Mouse (Mus musculus) heart, embryonic 15.5 days (tissue): ENCODE measurements at regions not wholly inside any gene's neighbourhood (a gene's known extent, or its start where the extent isn't known, plus 50 kb on each side); places are given as distances from the start of the nearest gene placed in this dataset.

Experiments
- ATAC-seq: fragments of 200-750 bp; cut with Nextera tagmentation; replicated peaks from 2 replicates; pipeline ENCODE4 v1.8.0; 2017; ENCODE audit warnings: low read depth, moderate TSS enrichment; ENCODE audit not compliant: insufficient number of reproducible peaks, insufficient read depth, low FRiP score
- H3K27ac ChIP-seq: fragments of 300-500 bp; sonication (generic); 2 replicates; pipeline ENCODE4 v1.5.1; 2015; ENCODE audit warnings: mild to moderate bottlenecking, inconsistent platforms
- H3K27me3 ChIP-seq: fragments of 300-500 bp; sonication (generic); 2 replicates; pipeline ENCODE4 v1.6.1; 2015; ENCODE audit warnings: inconsistent platforms
- H3K36me3 ChIP-seq: fragments of 300-500 bp; sonication (generic); 2 replicates; pipeline ENCODE4 v1.6.1; 2015; ENCODE audit warnings: mild to moderate bottlenecking, inconsistent platforms
- H3K4me1 ChIP-seq: fragments of 300-500 bp; sonication (generic); replicated peaks from 2 replicates; pipeline ENCODE4 v1.6.1; 2015; ENCODE audit warnings: inconsistent platforms
- H3K4me2 ChIP-seq: fragments of 300-500 bp; sonication (generic); 2 replicates; pipeline ENCODE4 v1.6.1; 2015; ENCODE audit warnings: inconsistent platforms, mild to moderate bottlenecking, moderate library complexity
- H3K4me3 ChIP-seq: fragments of 300-500 bp; sonication (generic); 2 replicates; pipeline ENCODE4 v1.5.1; 2015; ENCODE audit warnings: mild to moderate bottlenecking, inconsistent platforms
- H3K9ac ChIP-seq: fragments of 300-500 bp; sonication (generic); 2 replicates; pipeline ENCODE4 v1.6.1; 2015; ENCODE audit warnings: mild to moderate bottlenecking, inconsistent platforms
- H3K9me3 ChIP-seq: fragments of 300-500 bp; sonication (generic); replicated peaks from 2 replicates; pipeline ENCODE4 v1.6.1; 2016; ENCODE audit warnings: inconsistent platforms
- WGBS: fragments of 180-500 bp; shearing (Covaris S2); methylation state at CpG from one replicate; pipeline ENCODE4 v1.1.7; 2015; ENCODE audit warnings: mixed read lengths; 5-methylcytosine and 5-hydroxymethylcytosine counted together

DNA sequence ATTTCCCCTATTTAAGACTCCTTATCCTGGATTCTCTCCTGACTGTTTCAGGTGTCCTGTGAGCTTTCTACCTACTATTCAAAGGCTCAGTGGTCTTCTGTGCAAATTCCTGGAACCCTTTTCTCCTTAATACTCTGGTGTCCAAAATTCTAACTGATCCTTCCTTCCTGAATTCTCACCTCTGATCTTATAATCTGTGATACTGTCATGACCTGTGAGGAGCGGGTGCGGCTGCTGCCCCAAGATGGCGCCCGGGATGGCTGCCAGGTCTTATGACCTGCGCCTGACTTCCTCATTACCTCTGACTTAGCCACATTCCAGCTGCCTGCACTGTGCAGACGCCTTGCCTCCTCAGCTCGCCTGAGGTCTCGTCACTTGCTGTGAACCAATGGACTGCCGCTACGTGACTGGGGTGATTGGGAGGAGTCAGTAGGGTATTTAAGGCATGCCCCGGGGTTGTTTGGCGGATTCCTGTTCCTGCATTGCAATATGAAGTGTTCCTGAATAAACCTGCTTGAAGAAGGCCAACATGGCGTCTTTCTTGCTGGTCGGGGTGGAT, 131.2 kb downstream of the Ptbp2 start:
- 91% methylated on average over 14 of the region's 14 CpGs for WGBS
- H3K4me3 ChIP-seq: no peak overlapping the region
- H3K4me2 ChIP-seq: no peak overlapping the region
- no peaks in the 10 kb centered on the region for H3K27me3 ChIP-seq
- no peaks in the 10 kb centered on the region for H3K4me1 ChIP-seq
- H3K9me3 ChIP-seq: no peaks in the 10 kb centered on the region
- no peaks in the 10 kb centered on the region for H3K36me3 ChIP-seq
- ATAC-seq: no peak
- H3K9ac ChIP-seq: no peak overlapping the region
- no peak overlapping the region for H3K27ac ChIP-seq

DNA sequence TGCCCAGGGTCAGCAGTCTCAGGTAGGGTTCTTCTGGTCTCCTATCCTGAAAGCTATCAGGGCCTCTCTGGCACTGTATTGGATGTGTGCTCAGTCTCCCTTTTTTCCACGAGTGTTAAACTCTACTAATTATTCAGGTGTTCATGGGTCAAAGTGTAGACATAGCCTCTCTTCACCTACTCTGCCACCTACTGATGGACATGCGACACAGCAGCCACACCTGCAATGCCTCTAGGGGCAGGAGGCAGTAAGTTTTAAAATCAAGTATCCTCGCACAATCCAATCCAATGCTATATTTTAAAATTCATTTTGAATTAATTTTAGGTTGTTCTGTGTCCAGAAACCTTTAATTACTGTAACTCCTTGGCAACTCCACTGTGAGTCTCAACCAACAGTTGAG, 145.6 kb downstream of the Ptbp2 start:
- no peaks in the 10 kb centered on the region for H3K4me1 ChIP-seq
- ATAC-seq: no peak
- H3K4me2 ChIP-seq: no peak overlapping the region
- H3K9ac ChIP-seq: no peak overlapping the region
- H3K9me3 ChIP-seq: no peaks in the 10 kb centered on the region
- no peaks in the 10 kb centered on the region for H3K36me3 ChIP-seq
- 54% methylated on average over 3 of the region's 3 CpGs for WGBS
- no peaks in the 10 kb centered on the region for H3K27me3 ChIP-seq
- H3K27ac ChIP-seq: no peak overlapping the region
- no peak overlapping the region for H3K4me3 ChIP-seq

DNA sequence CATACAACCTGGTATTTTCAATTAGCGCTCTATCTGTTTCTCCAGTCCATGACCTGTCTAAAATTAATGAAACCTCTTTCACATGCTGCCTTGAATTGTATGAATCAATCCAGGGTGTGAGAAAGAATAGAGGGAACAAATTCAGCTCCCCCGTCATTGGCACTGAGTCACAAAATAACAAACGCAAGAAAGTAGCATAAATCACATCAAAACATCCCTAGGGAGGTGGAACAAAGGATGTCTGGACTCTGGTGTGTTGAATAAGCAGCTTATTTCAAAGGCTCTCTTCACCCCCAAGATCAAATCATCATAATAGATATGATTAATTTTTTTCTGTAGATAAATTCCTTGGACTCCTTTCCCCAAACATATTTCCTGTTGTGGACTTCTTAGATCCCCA, 148.6 kb downstream of the Ptbp2 start:
- no peak for ATAC-seq
- Histone ChIP-seq H3K4me1 (no peaks in the 10 kb centered on the region), H3K27ac (no peak overlapping the region), H3K9me3 (no peaks in the 10 kb centered on the region), H3K27me3 (no peaks in the 10 kb centered on the region), H3K36me3 (no peaks in the 10 kb centered on the region), H3K4me3 (no peak overlapping the region), H3K9ac (no peak overlapping the region), H3K4me2 (no peak overlapping the region)
- WGBS: 71% methylated on average over 3 of the region's 3 CpGs

DNA sequence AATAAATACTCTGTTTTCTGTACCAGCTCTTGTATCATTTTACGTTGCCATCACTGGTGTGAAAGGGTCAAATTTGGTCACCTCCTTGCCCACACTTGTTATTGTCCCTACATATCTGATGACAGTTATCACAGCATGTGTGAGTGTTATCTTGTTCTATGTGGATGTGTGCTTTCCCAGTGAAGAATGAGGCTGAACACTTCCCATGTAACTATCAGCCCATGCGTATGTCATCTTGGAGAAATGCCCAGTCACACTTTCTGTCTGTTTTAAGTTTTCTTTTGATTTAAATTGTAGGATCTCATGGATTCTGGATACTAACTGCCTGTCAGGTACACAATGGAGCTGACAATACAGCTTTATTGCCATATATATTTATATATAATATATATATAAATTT, 150.8 kb downstream of the Ptbp2 start:
- 61% methylated on average over 2 of the region's 2 CpGs for WGBS
- no peak for ATAC-seq
- H3K9me3 ChIP-seq: no peaks in the 10 kb centered on the region
- no peaks in the 10 kb centered on the region for H3K27me3 ChIP-seq
- no peak overlapping the region for H3K4me2 ChIP-seq
- no peak overlapping the region for H3K9ac ChIP-seq
- no peaks in the 10 kb centered on the region for H3K4me1 ChIP-seq
- H3K27ac ChIP-seq: no peak overlapping the region
- H3K36me3 ChIP-seq: no peaks in the 10 kb centered on the region
- no peak overlapping the region for H3K4me3 ChIP-seq

GRCm38 (mm10) chr3:119606116-119606515, 178.2 kb downstream of the Ptbp2 start:
- Histone ChIP-seq H3K27me3 (no peaks in the 10 kb centered on the region), H3K9ac (no peak overlapping the region), H3K4me3 (no peak overlapping the region), H3K4me2 (no peak overlapping the region), H3K27ac (no peak overlapping the region), H3K36me3 (no peaks in the 10 kb centered on the region), H3K9me3 (no peaks in the 10 kb centered on the region), H3K4me1 (no peaks in the 10 kb centered on the region)
- ATAC-seq: no peak
- WGBS: 81% methylated on average over 1 of the region's 1 CpGs

- H3K36me3 ChIP-seq: no peaks in the 10 kb centered on the region
- H3K27ac ChIP-seq: no peak overlapping the region
- no peak overlapping the region for H3K4me3 ChIP-seq
- no peak overlapping the region for H3K4me2 ChIP-seq
- no peak for ATAC-seq
- H3K9me3 ChIP-seq: no peaks in the 10 kb centered on the region
- no peak overlapping the region for H3K9ac ChIP-seq
- H3K4me1 ChIP-seq: no peaks in the 10 kb centered on the region
- no peaks in the 10 kb centered on the region for H3K27me3 ChIP-seq
- WGBS: 81% methylated on average over 4 of the region's 4 CpGs
Measured at GRCm38 (mm10) chr3:119588872-119589416, 195.3 kb downstream of the Ptbp2 start.

- Histone ChIP-seq H3K27me3 (no peaks in the 10 kb centered on the region), H3K9ac (no peak overlapping the region), H3K4me1 (no peaks in the 10 kb centered on the region), H3K4me2 (no peak overlapping the region), H3K27ac (no peak overlapping the region), H3K4me3 (no peak overlapping the region), H3K36me3 (no peaks in the 10 kb centered on the region), H3K9me3 (no peaks in the 10 kb centered on the region)
- 59% methylated on average over 2 of the region's 2 CpGs for WGBS
- ATAC-seq: no peak
Measured at GRCm38 (mm10) chr3:119587971-119588370, 196.3 kb downstream of the Ptbp2 start.

- no peak overlapping the region for H3K4me3 ChIP-seq
- H3K27me3 ChIP-seq: no peaks in the 10 kb centered on the region
- no peaks in the 10 kb centered on the region for H3K4me1 ChIP-seq
- H3K27ac ChIP-seq: no peak overlapping the region
- WGBS: 70% methylated on average over 3 of the region's 3 CpGs
- H3K9me3 ChIP-seq: no peaks in the 10 kb centered on the region
- H3K36me3 ChIP-seq: no peaks in the 10 kb centered on the region
- no peak overlapping the region for H3K4me2 ChIP-seq
- H3K9ac ChIP-seq: no peak overlapping the region
- ATAC-seq: no peak
Measured at GRCm38 (mm10) chr3:119575516-119575915, 208.8 kb downstream of the Ptbp2 start.

- H3K4me1 ChIP-seq: no peaks in the 10 kb centered on the region; the same call in 1 of the 2 replicates
- H3K36me3 ChIP-seq: no peaks in the 10 kb centered on the region
- ATAC-seq: no peak
- no peak overlapping the region for H3K4me3 ChIP-seq
- H3K4me2 ChIP-seq: no peak overlapping the region
- H3K9me3 ChIP-seq: no peaks in the 10 kb centered on the region
- H3K27ac ChIP-seq: no peak overlapping the region
- WGBS: 72% methylated on average over 7 of the region's 7 CpGs
- no peaks in the 10 kb centered on the region for H3K27me3 ChIP-seq
- no peak overlapping the region for H3K9ac ChIP-seq
Measured at GRCm38 (mm10) chr3:119537884-119538283, 246.4 kb downstream of the Ptbp2 start.

- H3K27ac ChIP-seq: no peak overlapping the region
- 83% methylated on average over 10 of the region's 10 CpGs for WGBS
Measured at GRCm38 (mm10) chr3:119524510-119525123, 259.6 kb downstream of the Ptbp2 start.

DNA sequence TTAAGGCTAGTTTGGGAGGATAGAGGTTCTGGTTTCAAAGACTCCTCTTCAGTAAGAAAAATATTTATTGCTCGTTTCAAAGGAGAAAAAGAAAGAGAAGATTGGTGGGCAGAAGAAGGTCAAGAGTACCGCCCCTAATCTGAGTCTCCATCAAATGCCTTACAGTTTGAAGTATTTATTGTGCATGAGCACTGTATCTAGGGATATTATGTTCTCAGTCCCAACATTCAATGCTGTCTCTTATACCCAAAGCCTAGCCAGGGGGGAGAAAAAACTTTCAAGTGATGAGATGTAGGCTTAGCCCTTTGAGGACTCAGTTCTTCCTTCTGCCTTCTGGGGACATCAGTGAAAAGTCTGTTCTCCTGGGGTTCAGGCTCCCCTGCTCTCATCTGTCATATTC, 271.7 kb downstream of the Ptbp2 start:
- WGBS: 75% methylated on average over 2 of the region's 2 CpGs

More at GRCm38 (mm10) chr3:119524510-119525123, 259.6 kb downstream of the Ptbp2 start:
- Histone ChIP-seq H3K4me1 (no peaks in the 10 kb centered on the region), H3K9me3 (no peaks in the 10 kb centered on the region), H3K36me3 (no peaks in the 10 kb centered on the region), H3K4me2 (no peak overlapping the region), H3K27me3 (no peaks in the 10 kb centered on the region), H3K4me3 (no peak overlapping the region), H3K9ac (no peak overlapping the region)
- no peak for ATAC-seq

DNA sequence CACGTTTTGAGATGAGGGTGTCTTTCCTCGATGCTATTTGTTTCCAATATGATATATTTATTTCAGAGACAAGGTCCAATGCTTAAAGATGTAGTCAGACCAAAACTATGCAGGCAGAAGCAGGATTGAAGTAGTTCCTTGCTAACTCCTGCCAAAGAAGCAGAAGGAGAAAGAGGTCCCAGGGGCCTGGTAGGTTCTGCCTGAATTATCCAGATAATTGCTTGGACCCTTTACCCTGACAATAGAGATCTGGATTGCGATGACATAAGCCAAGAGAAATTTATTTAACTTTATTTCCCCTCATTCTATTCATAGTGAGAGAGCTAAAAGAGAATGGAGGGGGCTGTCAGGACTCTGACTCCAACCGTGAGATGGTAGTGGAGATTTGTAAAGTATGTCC, 275.1 kb downstream of the Ptbp2 start:
- Histone ChIP-seq H3K4me1 (no peaks in the 10 kb centered on the region; the same call in 1 of the 2 replicates), H3K36me3 (no peaks in the 10 kb centered on the region), H3K9me3 (no peaks in the 10 kb centered on the region), H3K27ac (no peak overlapping the region), H3K27me3 (no peaks in the 10 kb centered on the region), H3K4me3 (no peak overlapping the region), H3K9ac (no peak overlapping the region), H3K4me2 (no peak overlapping the region)
- no peak for ATAC-seq
- WGBS: 39% methylated on average over 4 of the region's 4 CpGs

More for the DNA sequence above, 271.7 kb downstream of the Ptbp2 start:
- Histone ChIP-seq H3K4me2 (no peak overlapping the region), H3K9me3 (no peaks in the 10 kb centered on the region), H3K4me1 (no peaks in the 10 kb centered on the region), H3K4me3 (no peak overlapping the region), H3K27me3 (no peaks in the 10 kb centered on the region), H3K27ac (no peak overlapping the region), H3K36me3 (no peaks in the 10 kb centered on the region), H3K9ac (no peak overlapping the region)
- no peak for ATAC-seq
